Mouse (Mus musculus) liver, adult 2 months (tissue): Measurements from ENCODE around the gene Ccdc80. TPM values are rescaled to one million over a fixed set of nuclear protein-coding genes. Genes with fewer than 3 reads are reported as not detected.
A peak's percentile ranks its signal among the peaks of the same experiment; 100 is the strongest.

Source experiments
- DNase-seq: peaks from one replicate; pipeline ENCODE4 v3.0.0-alpha.2; 2011; ENCODE audit warnings: low read depth, low spot score; ENCODE audit errors: extremely low read depth
- H3K27ac ChIP-seq: fragments of 200-500 bp; replicated peaks from 2 replicates; pipeline ENCODE4 v1.5.1; 2012; ENCODE audit warnings: low read depth, mild to moderate bottlenecking, control low read depth, inconsistent platforms, low read length; ENCODE audit not compliant: insufficient read depth
- H3K27me3 ChIP-seq: fragments of 200-500 bp; 2 replicates; pipeline ENCODE4 v1.6.1; 2012; ENCODE audit warnings: mild to moderate bottlenecking, moderate library complexity, low read length, inconsistent platforms; ENCODE audit not compliant: control insufficient read depth, insufficient read depth
- H3K36me3 ChIP-seq: fragments of 200-500 bp; 2 replicates; pipeline ENCODE4 v1.6.1; 2012; ENCODE audit warnings: low read length, inconsistent platforms; ENCODE audit not compliant: control insufficient read depth, insufficient read depth
- H3K4me1 ChIP-seq: fragments of 200-500 bp; 2 replicates; pipeline ENCODE4 v1.6.1; 2011; ENCODE audit warnings: low read length; ENCODE audit not compliant: control insufficient read depth, insufficient read depth
- H3K4me3 ChIP-seq: fragments of 200-500 bp; 2 replicates; pipeline ENCODE4 v1.5.1; 2011; ENCODE audit warnings: low read depth, mild to moderate bottlenecking, control low read depth, low read length, moderate library complexity; ENCODE audit not compliant: insufficient read depth
- H3K79me2 ChIP-seq: fragments of 200-500 bp; 2 replicates; pipeline ENCODE4 v1.6.1; 2012; ENCODE audit warnings: inconsistent platforms, mild to moderate bottlenecking, low read length, moderate library complexity; ENCODE audit not compliant: control insufficient read depth, insufficient read depth
- H3K9ac ChIP-seq: fragments of 200-500 bp; 2 replicates; pipeline ENCODE4 v1.6.1; 2012; ENCODE audit warnings: low read depth, mild to moderate bottlenecking, control low read depth, inconsistent platforms, low read length
- CTCF ChIP-seq: fragments of 200-500 bp; IDR thresholded peaks from 2 replicates; pipeline ENCODE4 v1.5.1; 2011; ENCODE audit warnings: low read depth, low read length, control low read depth
- POLR2A ChIP-seq: fragments of 200-500 bp; IDR thresholded peaks from 2 replicates; pipeline ENCODE4 v1.6.1; 2011; ENCODE audit warnings: low read length, control low read depth; ENCODE audit not compliant: insufficient read depth; ENCODE audit errors: extremely low read depth
- WGBS: fragments of 180-500 bp; shearing (Covaris S2); methylation state at CpG from one replicate; pipeline ENCODE4 v1.1.7; 2018; 5-methylcytosine and 5-hydroxymethylcytosine counted together
- polyA plus RNA-seq: library from polyadenylated mRNA; depleted of rRNA; stranded (reverse); fragments of >200 nt; gene quantifications from 2 replicates; pipeline ENCODE4 v1.2.3, GENCODE M21; 2012
- total RNA-seq: library from RNA; depleted of rRNA; stranded (reverse); fragments of >200 nt; gene quantifications from 2 replicates; pipeline ENCODE4 v1.2.3, GENCODE M21; 2014

The Ccdc80 gene
- total and polyA plus RNA-seq, 2 experiments = 4.5 to 8.2 TPM

- H3K4me1 ChIP-seq = no peaks in the 10 kb centered on the region
- no peaks in the 10 kb centered on the region for H3K79me2 ChIP-seq
- H3K27me3 ChIP-seq = no peaks in the 10 kb centered on the region
- no peak overlapping the region for H3K9ac ChIP-seq
- no peak overlapping the region for H3K27ac ChIP-seq
- DNase-seq = no peak
- TF ChIP-seq POLR2A (no peak), CTCF (no peak)
- no peaks in the 10 kb centered on the region for H3K36me3 ChIP-seq
- H3K4me3 ChIP-seq = no peak overlapping the region
- WGBS = 88% methylated on average over 2 of the region's 2 CpGs
Measured at GRCm38 (mm10) chr16:45071424-45071823, 21.8 kb upstream of the Ccdc80 start.

GRCm38 (mm10) chr16:45077517-45078080 lies 15.6 kb upstream of the Ccdc80 start:
- no peak for DNase-seq
- 89% methylated on average over 6 of the region's 6 CpGs for WGBS

GRCm38 (mm10) chr16:45079322-45079721 lies 13.9 kb upstream of the Ccdc80 start:
- 49% methylated on average over 2 of the region's 2 CpGs for WGBS
- Histone ChIP-seq H3K36me3 (no peaks in the 10 kb centered on the region), H3K27me3 (no peaks in the 10 kb centered on the region), H3K79me2 (no peaks in the 10 kb centered on the region), H3K27ac (no peak overlapping the region), H3K4me3 (no peak overlapping the region), H3K9ac (no peak overlapping the region), H3K4me1 (no peaks in the 10 kb centered on the region)
- no peak for TF ChIP-seq CTCF
- no peak for TF ChIP-seq POLR2A
- peak; percentile 8 for DNase-seq

More at GRCm38 (mm10) chr16:45077517-45078080, 15.6 kb upstream of the Ccdc80 start:
- Histone ChIP-seq H3K4me1 (no peaks in the 10 kb centered on the region), H3K4me3 (no peak overlapping the region), H3K9ac (no peak overlapping the region), H3K79me2 (no peaks in the 10 kb centered on the region), H3K27ac (no peak overlapping the region), H3K36me3 (no peaks in the 10 kb centered on the region), H3K27me3 (no peaks in the 10 kb centered on the region)
- TF ChIP-seq CTCF (no peak), POLR2A (no peak)

- H3K27me3 ChIP-seq = no peaks in the 10 kb centered on the region
- no peaks in the 10 kb centered on the region for H3K36me3 ChIP-seq
- no peak overlapping the region for H3K27ac ChIP-seq
- no peak for DNase-seq
- no peak overlapping the region for H3K9ac ChIP-seq
- TF ChIP-seq POLR2A = no peak
- no peak for TF ChIP-seq CTCF
- H3K4me3 ChIP-seq = no peak overlapping the region
- H3K4me1 ChIP-seq = no peaks in the 10 kb centered on the region
- no peaks in the 10 kb centered on the region for H3K79me2 ChIP-seq
- 77% methylated on average over 1 of the region's 1 CpGs for WGBS
Measured at GRCm38 (mm10) chr16:45088842-45089241, 4.4 kb upstream of the Ccdc80 start.

GRCm38 (mm10) chr16:45090005-45090404 lies 3.2 kb upstream of the Ccdc80 start:
- Histone ChIP-seq H3K9ac (peak overlapping the region; percentile 33; the same call in 1 of the 2 replicates), H3K27me3 (no peaks in the 10 kb centered on the region), H3K4me1 (no peaks in the 10 kb centered on the region), H3K36me3 (no peaks in the 10 kb centered on the region), H3K4me3 (no peak overlapping the region; the same call in 1 of the 2 replicates), H3K79me2 (no peaks in the 10 kb centered on the region), H3K27ac (no peak overlapping the region)
- WGBS = 15% methylated on average over 10 of the region's 10 CpGs
- no peak for DNase-seq
- no peak for TF ChIP-seq POLR2A
- peak; percentile 88 for TF ChIP-seq CTCF

GRCm38 (mm10) chr16:45094136-45094756 lies 1.0 kb downstream of the Ccdc80 start:
- Histone ChIP-seq H3K9ac (peak overlapping the region; percentile 47), H3K79me2 (no peaks in the 10 kb centered on the region), H3K27ac (peak overlapping the region; percentile 66), H3K27me3 (no peaks in the 10 kb centered on the region), H3K4me3 (peak overlapping the region; percentile 50), H3K36me3 (no peaks in the 10 kb centered on the region), H3K4me1 (no peaks in the 10 kb centered on the region)
- TF ChIP-seq POLR2A = no peak
- no peak for TF ChIP-seq CTCF
- WGBS = 13% methylated on average over 9 of the region's 9 CpGs
- no peak for DNase-seq
